Mouse (Mus musculus) kidney, adult 2 months (tissue): ENCODE data around the gene H2-Q6. TPM values are rescaled to one million over a fixed set of nuclear protein-coding genes. Genes with fewer than 3 reads are reported as not detected.
"Not testable (repeated sequence)": the region's sequence is repeated elsewhere in the genome, so short reads cannot be mapped to it uniquely, and the experiment has no call there.

Experiments
- DNase-seq: peaks from one replicate; pipeline ENCODE4 v3.0.0; 2021
- H3K27ac ChIP-seq: fragments of 200-500 bp; 2 replicates; pipeline ENCODE4 v1.5.1; 2012; ENCODE audit warnings: low read depth, low read length, control low read depth, inconsistent platforms; ENCODE audit not compliant: insufficient read depth
- H3K27me3 ChIP-seq: fragments of 200-500 bp; replicated peaks from 2 replicates; pipeline ENCODE4 v1.6.1; 2012; ENCODE audit warnings: mild to moderate bottlenecking, moderate library complexity, low read length, inconsistent platforms; ENCODE audit not compliant: control insufficient read depth, insufficient read depth
- H3K36me3 ChIP-seq: fragments of 200-500 bp; 2 replicates; pipeline ENCODE4 v1.6.1; 2012; ENCODE audit warnings: mild to moderate bottlenecking, moderate library complexity, low read length, inconsistent platforms; ENCODE audit not compliant: control insufficient read depth, insufficient read depth
- H3K4me1 ChIP-seq: fragments of 200-500 bp; 2 replicates; pipeline ENCODE4 v1.6.1; 2011; ENCODE audit warnings: low read length; ENCODE audit not compliant: control insufficient read depth, insufficient read depth
- H3K4me3 ChIP-seq: fragments of 200-500 bp; 2 replicates; pipeline ENCODE4 v1.5.1; 2011; ENCODE audit warnings: mild to moderate bottlenecking, low read depth, low read length, control low read depth; ENCODE audit not compliant: insufficient read depth
- CTCF ChIP-seq: fragments of 200-500 bp; conservative IDR thresholded peaks from 2 replicates; pipeline ENCODE4 v1.5.1; 2011; ENCODE audit warnings: low read depth, mild to moderate bottlenecking, control low read depth, low read length, moderate library complexity, mixed read lengths; ENCODE audit not compliant: insufficient read depth, insufficient read length
- POLR2A ChIP-seq: fragments of 200-500 bp; IDR thresholded peaks from one replicate; pipeline ENCODE4 v1.6.1; 2011; ENCODE audit warnings: low read depth, low read length, control low read depth
- WGBS: fragments of 180-500 bp; shearing (Covaris S2); methylation state at CpG from one replicate; pipeline ENCODE4 v1.1.7; 2018; 5-methylcytosine and 5-hydroxymethylcytosine counted together
- polyA plus RNA-seq: library from polyadenylated mRNA; depleted of rRNA; stranded (reverse); fragments of >200 nt; gene quantifications from 2 replicates; pipeline ENCODE4 v1.2.3, GENCODE M21; 2012; rRNA removed

Gene H2-Q6
- 72.1 and 84.0 TPM in 2 replicates for polyA plus RNA-seq

GRCm38 (mm10) chr17:35424624-35425416 is at the start of gene H2-Q6:
H2-Q6 (plus strand) TSS chr17:35424850.
- not testable (repeated sequence) for H3K27ac ChIP-seq, H3K27me3 ChIP-seq, H3K4me1 ChIP-seq, H3K36me3 ChIP-seq
- WGBS: 2% methylated on average over 59 of the region's 66 CpGs
- H3K4me3 ChIP-seq: peak within 1 kb of the TSS; percentile 50; the same call in 1 of the 2 replicates
- DNase-seq: peak; percentile 83

DNA sequence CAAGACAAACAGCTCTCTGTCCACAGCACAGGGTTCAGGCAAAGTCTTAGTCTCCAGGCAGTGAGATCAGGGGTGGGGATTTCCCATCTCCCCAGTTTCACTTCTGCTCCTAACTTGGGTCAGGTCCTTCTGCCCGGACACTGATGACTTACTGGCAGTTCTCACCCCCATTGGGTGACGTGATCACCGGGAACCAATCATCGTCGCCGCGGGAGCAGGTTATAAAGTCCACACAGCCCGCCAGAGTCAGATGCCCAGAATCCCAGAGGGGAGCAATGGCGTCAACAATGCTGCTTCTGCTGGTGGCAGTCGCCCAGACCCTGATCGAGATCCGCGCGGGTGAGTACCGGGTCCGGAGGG is 45.3 kb upstream of the H2-Q6 start, which contains the start of gene H2-Q4:
Gene H2-Q4, plus strand, starts transcription at position 249 of the 360 bp plus-strand sequence.
- under 1% methylated on average over 16 of the region's 16 CpGs for WGBS

DNA sequence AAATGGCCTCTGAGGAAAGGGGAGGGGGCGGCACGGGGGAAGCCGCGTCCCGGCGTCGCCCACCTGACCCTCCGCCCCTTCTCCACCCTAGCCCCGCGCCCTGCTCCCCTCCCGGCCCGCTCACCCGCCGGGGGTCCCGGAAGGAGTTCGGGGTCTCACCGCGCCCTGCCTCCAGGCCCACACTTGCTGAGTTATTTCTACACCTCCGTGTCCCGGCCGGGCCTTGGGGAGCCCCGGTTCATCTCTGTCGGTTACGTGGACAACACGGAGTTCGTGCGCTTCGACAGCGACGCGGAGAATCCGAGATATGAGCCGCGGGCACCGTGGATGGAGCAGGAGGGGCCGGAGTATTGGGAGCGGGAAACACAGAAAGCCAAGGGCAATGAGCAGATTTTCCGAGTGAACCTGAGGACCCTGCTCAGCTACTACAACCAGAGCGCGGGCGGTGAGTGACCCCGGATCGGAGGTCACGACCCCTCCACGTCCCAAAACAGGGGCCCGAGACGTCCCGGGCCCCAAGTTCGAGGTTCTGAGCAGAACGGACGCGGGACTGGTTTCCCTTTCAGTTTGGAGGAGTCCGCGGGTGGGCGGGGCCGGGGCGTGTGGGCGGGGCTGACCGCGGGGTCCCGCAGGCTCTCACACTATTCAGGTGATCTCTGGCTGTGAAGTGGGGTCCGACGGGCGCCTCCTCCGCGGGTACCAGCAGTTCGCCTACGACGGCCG is 44.8 kb upstream of the H2-Q6 start:
- Histone ChIP-seq H3K4me3 (peak overlapping the region; percentile 62), H3K27ac (no peak overlapping the region), H3K36me3 (no peaks in the 10 kb centered on the region), H3K4me1 (no peaks in the 10 kb centered on the region), H3K27me3 (no peaks in the 10 kb centered on the region)
- peak; percentile 59 for DNase-seq
- WGBS: under 1% methylated on average over 70 of the region's 70 CpGs
- TF ChIP-seq CTCF: no peak
- TF ChIP-seq POLR2A: no peak

More for the DNA sequence above, 45.3 kb upstream of the H2-Q6 start, which contains the start of gene H2-Q4:
- H3K4me1 ChIP-seq: no peaks in the 10 kb centered on the region
- peak within 1 kb of the TSS; percentile 4; the same call in 1 of the 2 replicates for H3K27ac ChIP-seq
- peak; percentile 89 for TF ChIP-seq POLR2A
- no peak for TF ChIP-seq CTCF
- H3K4me3 ChIP-seq: peak within 1 kb of the TSS; percentile 62
- H3K27me3 ChIP-seq: no peaks in the 10 kb centered on the region
- H3K36me3 ChIP-seq: no peaks in the 10 kb centered on the region
- DNase-seq: peak; percentile 97

GRCm38 (mm10) chr17:35389796-35390195 is 34.9 kb upstream of the H2-Q6 start:
- H3K27me3 ChIP-seq, DNase-seq, H3K4me1 ChIP-seq, H3K27ac ChIP-seq, H3K36me3 ChIP-seq, H3K4me3 ChIP-seq: not testable (repeated sequence)
- peak; percentile 39 for TF ChIP-seq CTCF
- 7% methylated on average over 7 of the region's 7 CpGs for WGBS

GRCm38 (mm10) chr17:35392671-35393070 is 32.0 kb upstream of the H2-Q6 start:
- H3K27me3 ChIP-seq, H3K27ac ChIP-seq, H3K4me3 ChIP-seq, H3K4me1 ChIP-seq, DNase-seq, H3K36me3 ChIP-seq: not testable (repeated sequence)
- WGBS: 83% methylated on average over 2 of the region's 2 CpGs

GRCm38 (mm10) chr17:35393864-35394800 is 30.5 kb upstream of the H2-Q6 start:
- H3K36me3 ChIP-seq, H3K4me1 ChIP-seq, H3K27ac ChIP-seq, H3K27me3 ChIP-seq: not testable (repeated sequence)
- peak overlapping the region; percentile 34 for H3K4me3 ChIP-seq
- DNase-seq: peak; percentile 47
- 2% methylated on average over 61 of the region's 75 CpGs for WGBS

DNA sequence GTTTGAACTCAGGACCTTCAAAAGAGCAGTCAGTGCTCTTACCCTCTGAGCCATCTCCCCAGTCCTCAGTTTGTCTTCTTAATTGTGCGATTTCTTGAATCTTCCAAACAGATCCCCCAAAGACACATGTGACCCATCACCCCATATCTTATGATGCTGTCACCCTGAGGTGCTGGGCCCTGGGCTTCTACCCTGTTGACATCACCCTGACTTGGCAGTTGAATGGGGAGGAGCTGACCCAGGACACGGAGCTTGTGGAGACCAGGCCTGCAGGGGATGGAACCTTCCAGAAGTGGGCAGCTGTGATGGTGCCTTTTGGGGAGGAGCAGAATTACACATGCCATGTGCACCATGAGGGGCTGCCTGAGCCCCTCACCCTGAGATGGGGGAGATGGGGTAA is 27.7 kb upstream of the H2-Q6 start:
- not testable (repeated sequence) for H3K4me1 ChIP-seq, H3K36me3 ChIP-seq, DNase-seq, H3K4me3 ChIP-seq, H3K27ac ChIP-seq, H3K27me3 ChIP-seq
- 91% methylated on average over 2 of the region's 2 CpGs for WGBS

- not testable (repeated sequence) for H3K27ac ChIP-seq, H3K4me1 ChIP-seq, H3K27me3 ChIP-seq, DNase-seq, H3K4me3 ChIP-seq, H3K36me3 ChIP-seq
- WGBS: no CpG with 5 or more reads among the region's 1 CpGs
These were observed 11.6 kb upstream of the H2-Q6 start for GRCm38 (mm10) chr17:35413057-35413456.

GRCm38 (mm10) chr17:35415273-35416129 is 9.1 kb upstream of the H2-Q6 start:
- not testable (repeated sequence) for H3K4me3 ChIP-seq, H3K27me3 ChIP-seq, DNase-seq, H3K4me1 ChIP-seq, H3K36me3 ChIP-seq, H3K27ac ChIP-seq
- 90% methylated on average over 3 of the region's 10 CpGs for WGBS
